8 mouse cellular contexts compared by ENCODE assay signal in genomic region chr1:75445751-75446611, GRCm38 (mm10). TPM values are rescaled to one million over a fixed set of nuclear protein-coding genes. Genes with fewer than 3 reads are reported as not detected.
A peak's percentile ranks its signal among the peaks of the same experiment; 100 is the strongest.
DNase-seq lines count a peak whose midpoint lies in the region; ATAC-seq and TF ChIP-seq lines count a peak whose summit lies in the region.

No protein-coding gene starts in this region.

- peak overlapping the region; percentile 32 for H3K27ac ChIP-seq in forebrain, embryonic 13.5 days
- H3K27ac ChIP-seq in lung, embryonic 14.5 days (ENCODE audit: low read depth), result peak overlapping the region; percentile 51
- H3K27ac ChIP-seq in olfactory bulb, adult 2 months (ENCODE audit: insufficient read depth, low read depth, low read length), result peak overlapping the region; percentile 63

- peaks cover 16% of the 10 kb centered on the region for H3K27me3 ChIP-seq in G1E (ENCODE audit: insufficient read depth, low read length)
- H3K27me3 ChIP-seq in forebrain, embryonic 13.5 days, result peaks cover 63% of the 10 kb centered on the region
- H3K27me3 ChIP-seq in lung, embryonic 14.5 days (ENCODE audit: insufficient read depth, low read length), result peaks cover 63% of the 10 kb centered on the region

- H3K4me2 ChIP-seq in forebrain, embryonic 13.5 days, result peak overlapping the region; percentile 46
- peak overlapping the region; percentile 54 for H3K4me2 ChIP-seq in lung, embryonic 14.5 days

- DNase-seq in G1E (ENCODE audit: low spot score), result peak; percentile 90
- DNase-seq in c-Kit-positive CD71-positive TER-119-positive erythroid progenitor cells, embryonic 14.5 days (ENCODE audit: low spot score), result peak; percentile 78
- DNase-seq in heart, postnatal 14 days, result peak; percentile 84 to 89
- DNase-seq in kidney, postnatal 4 days, result peak; percentile 88 to 89
- peak; percentile 89 for DNase-seq in lung, embryonic 14.5 days
- peak; percentile 52 for DNase-seq in thymus, postnatal 25 days

- TF ChIP-seq POLR2A in olfactory bulb, adult 2 months (IDR thresholded peaks at IDR 0.05; ENCODE audit: insufficient read depth, low read depth, low read length), result no peak

- H3K9ac ChIP-seq in forebrain, embryonic 13.5 days, result no peak overlapping the region
- H3K9ac ChIP-seq in lung, embryonic 14.5 days, result no peak overlapping the region

- H3K4me1 ChIP-seq in G1E (ENCODE audit: insufficient read depth, low read depth, low read length), result peaks cover 96% of the 10 kb centered on the region
- peaks cover 91% of the 10 kb centered on the region for H3K4me1 ChIP-seq in forebrain, embryonic 13.5 days
- peaks cover 37% of the 10 kb centered on the region for H3K4me1 ChIP-seq in lung, embryonic 14.5 days (ENCODE audit: insufficient read depth)
- peaks cover 89% of the 10 kb centered on the region for H3K4me1 ChIP-seq in olfactory bulb, adult 2 months (ENCODE audit: control insufficient read depth, insufficient read depth, low read length)

- H3K4me3 ChIP-seq in G1E (ENCODE audit: low read depth, low read length), result peak overlapping the region; percentile 69
- no peak overlapping the region; the same call in 1 of the 2 replicates for H3K4me3 ChIP-seq in forebrain, embryonic 13.5 days
- peak overlapping the region; percentile 8; the same call in 1 of the 2 replicates for H3K4me3 ChIP-seq in lung, embryonic 14.5 days (ENCODE audit: low read depth, low read length)
- no peak overlapping the region for H3K4me3 ChIP-seq in olfactory bulb, adult 2 months (ENCODE audit: insufficient read depth, low read depth, low read length)

- 1% methylated on average over 22 of the region's 22 CpGs for WGBS in forebrain, embryonic 13.5 days
- 2% methylated on average over 22 of the region's 22 CpGs for WGBS in lung, embryonic 14.5 days
- 2% methylated on average over 22 of the region's 22 CpGs for WGBS in olfactory bulb, adult 2 months

- peak; percentile 100 for TF ChIP-seq CTCF in G1E (IDR thresholded peaks at IDR 0.05; ENCODE audit: low read depth, low read length)
- peak; percentile 95 for TF ChIP-seq CTCF in lung, embryonic 14.5 days (IDR thresholded peaks at IDR 0.05; ENCODE audit: low read depth)
- TF ChIP-seq CTCF in olfactory bulb, adult 2 months (IDR thresholded peaks at IDR 0.05; ENCODE audit: insufficient read depth, low read depth, low read length), result peak; percentile 93

- no peaks in the 10 kb centered on the region for H3K9me3 ChIP-seq in G1E (replicated peaks)
- H3K9me3 ChIP-seq in forebrain, embryonic 13.5 days (replicated peaks), result no peaks in the 10 kb centered on the region
- no peaks in the 10 kb centered on the region for H3K9me3 ChIP-seq in lung, embryonic 14.5 days (ENCODE audit: low read depth, low read length)

- intact Hi-C loops in heart, postnatal 14 days (cut with DNase I), result loop anchor here (1.0 kb wide), 1 partner anchor 21 kb away; no protein-coding TSS in a partner anchor

- ATAC-seq in G1E (ENCODE audit: extremely low read depth, insufficient number of reproducible peaks, low FRiP score, poor library complexity, severe bottlenecking), result peak; percentile 52
- peak; percentile 14 for ATAC-seq in forebrain, embryonic 13.5 days
- ATAC-seq in lung, embryonic 14.5 days (ENCODE audit: insufficient read depth), result peak; percentile 35

- H3K36me3 ChIP-seq in G1E (replicated peaks), result peaks cover 34% of the 10 kb centered on the region
- 0 out of 2 replicates have a peak, but pooled peaks cover 6% of the 10 kb centered on the region for H3K36me3 ChIP-seq in forebrain, embryonic 13.5 days (ENCODE audit: poor library complexity, severe bottlenecking)
- peaks cover 13% of the 10 kb centered on the region; the same call in 1 of the 2 replicates for H3K36me3 ChIP-seq in lung, embryonic 14.5 days (ENCODE audit: insufficient read depth)

RNA-seq across cellular contexts. Expression of gene Asic4, which starts 4.3 kb away (rescaled TPM):
- total RNA-seq in G1E (2014; fragmentation: Nextera tagmentation) (1.1 and 2.9 TPM in 2 replicates), G1E (2017) (1.7 and 2.6 TPM in 2 replicates)
- polyA plus RNA-seq in G1E (2012), result 8.7 and 8.8 TPM in 2 replicates
- polyA plus RNA-seq in forebrain, embryonic 13.5 days (2015; fragmentation: Nextera tagmentation; extraction: Ambion mirVana), result 4.0 and 5.4 TPM in 2 replicates
- total RNA-seq in heart, postnatal 14 days (2021), result not detected
- polyA plus RNA-seq in lung, embryonic 14.5 days (2014; fragmentation: Nextera tagmentation; extraction: Ambion mirVana), result 0.12 and 0.18 TPM in 2 replicates
- polyA plus RNA-seq in olfactory bulb, adult 2 months (2012; ENCODE audit: insufficient read depth, insufficient read length, low replicate concordance, missing spikeins), result not detected in 2 replicates

RNA-seq across cellular contexts. Expression of gene Gmppa, which starts 10.3 kb away (rescaled TPM):
- total RNA-seq in G1E (2014; fragmentation: Nextera tagmentation), result 179 and 182 TPM in 2 replicates
- total RNA-seq in G1E (2017), result 178 and 183 TPM in 2 replicates
- 328 and 349 TPM in 2 replicates for polyA plus RNA-seq in G1E (2012)
- 53.7 and 62.7 TPM in 2 replicates for polyA plus RNA-seq in forebrain, embryonic 13.5 days (2015; fragmentation: Nextera tagmentation; extraction: Ambion mirVana)
- 10 to 100 TPM; 32.3 to 32.5 TPM for total RNA-seq in heart, postnatal 14 days (2021)
- 61.2 and 67.3 TPM in 2 replicates for polyA plus RNA-seq in lung, embryonic 14.5 days (2014; fragmentation: Nextera tagmentation; extraction: Ambion mirVana)
- polyA plus RNA-seq in olfactory bulb, adult 2 months (2012; ENCODE audit: insufficient read depth, insufficient read length, low replicate concordance, missing spikeins), result not detected in 2 replicates

RNA-seq across cellular contexts. Expression of gene Chpf, which starts 33.1 kb away (rescaled TPM):
- total RNA-seq in G1E (2014; fragmentation: Nextera tagmentation) (19.9 and 23.6 TPM in 2 replicates), G1E (2017) (12.0 and 16.6 TPM in 2 replicates)
- 119 and 121 TPM in 2 replicates for polyA plus RNA-seq in G1E (2012)
- polyA plus RNA-seq in forebrain, embryonic 13.5 days (2015; fragmentation: Nextera tagmentation; extraction: Ambion mirVana), result 16.9 and 18.6 TPM in 2 replicates
- total RNA-seq in heart, postnatal 14 days (2021), result 10 to 100 TPM; 29.5 to 30.1 TPM
- 32.8 and 35.1 TPM in 2 replicates for polyA plus RNA-seq in lung, embryonic 14.5 days (2014; fragmentation: Nextera tagmentation; extraction: Ambion mirVana)
- polyA plus RNA-seq in olfactory bulb, adult 2 months (2012; ENCODE audit: insufficient read depth, insufficient read length, low replicate concordance, missing spikeins), result not detected in 2 replicates

RNA-seq across cellular contexts. Expression of gene Tmem198, which starts 33.4 kb away (rescaled TPM):
- 0.30 TPM in 1 of 2 replicates, not detected in the other for total RNA-seq in G1E (2014; fragmentation: Nextera tagmentation)
- 0.76 and 1.1 TPM in 2 replicates for total RNA-seq in G1E (2017)
- 4.0 and 4.8 TPM in 2 replicates for polyA plus RNA-seq in G1E (2012)
- polyA plus RNA-seq in forebrain, embryonic 13.5 days (2015; fragmentation: Nextera tagmentation; extraction: Ambion mirVana), result 34.0 and 35.5 TPM in 2 replicates
- total RNA-seq in heart, postnatal 14 days (2021), result under 1 TPM; 0.26 to 0.88 TPM
- 0.26 and 0.72 TPM in 2 replicates for polyA plus RNA-seq in lung, embryonic 14.5 days (2014; fragmentation: Nextera tagmentation; extraction: Ambion mirVana)
- not detected in 2 replicates for polyA plus RNA-seq in olfactory bulb, adult 2 months (2012; ENCODE audit: insufficient read depth, insufficient read length, low replicate concordance, missing spikeins)

Comparison
In these comparisons a context has a peak if more than half of its experiments do, and no peak if none do; other contexts are left out.
1. H3K4me3 ChIP-seq: peak in G1E (single experiment) and lung, embryonic 14.5 days (single experiment); none in forebrain, embryonic 13.5 days (single experiment) and olfactory bulb, adult 2 months (single experiment).
2. RNA of gene Gmppa, which starts 10.3 kb away (polyA plus RNA-seq): 328 to 349 TPM in G1E, 61.2 to 67.3 TPM in lung, embryonic 14.5 days and 53.7 to 62.7 TPM in forebrain, embryonic 13.5 days; not detected in olfactory bulb, adult 2 months; every median in the first group is over 10 times any median in the second.
3. RNA of gene Chpf, which starts 33.1 kb away (polyA plus RNA-seq): 119 to 121 TPM in G1E, 32.8 to 35.1 TPM in lung, embryonic 14.5 days and 16.9 to 18.6 TPM in forebrain, embryonic 13.5 days; not detected in olfactory bulb, adult 2 months; every median in the first group is over 10 times any median in the second.
4. Peak in every context shown above with its lines, with median percentiles within 50 percentile points of each other: ATAC-seq, DNase-seq, CTCF ChIP-seq and H3K27ac ChIP-seq.